In the genomic region with DNA sequence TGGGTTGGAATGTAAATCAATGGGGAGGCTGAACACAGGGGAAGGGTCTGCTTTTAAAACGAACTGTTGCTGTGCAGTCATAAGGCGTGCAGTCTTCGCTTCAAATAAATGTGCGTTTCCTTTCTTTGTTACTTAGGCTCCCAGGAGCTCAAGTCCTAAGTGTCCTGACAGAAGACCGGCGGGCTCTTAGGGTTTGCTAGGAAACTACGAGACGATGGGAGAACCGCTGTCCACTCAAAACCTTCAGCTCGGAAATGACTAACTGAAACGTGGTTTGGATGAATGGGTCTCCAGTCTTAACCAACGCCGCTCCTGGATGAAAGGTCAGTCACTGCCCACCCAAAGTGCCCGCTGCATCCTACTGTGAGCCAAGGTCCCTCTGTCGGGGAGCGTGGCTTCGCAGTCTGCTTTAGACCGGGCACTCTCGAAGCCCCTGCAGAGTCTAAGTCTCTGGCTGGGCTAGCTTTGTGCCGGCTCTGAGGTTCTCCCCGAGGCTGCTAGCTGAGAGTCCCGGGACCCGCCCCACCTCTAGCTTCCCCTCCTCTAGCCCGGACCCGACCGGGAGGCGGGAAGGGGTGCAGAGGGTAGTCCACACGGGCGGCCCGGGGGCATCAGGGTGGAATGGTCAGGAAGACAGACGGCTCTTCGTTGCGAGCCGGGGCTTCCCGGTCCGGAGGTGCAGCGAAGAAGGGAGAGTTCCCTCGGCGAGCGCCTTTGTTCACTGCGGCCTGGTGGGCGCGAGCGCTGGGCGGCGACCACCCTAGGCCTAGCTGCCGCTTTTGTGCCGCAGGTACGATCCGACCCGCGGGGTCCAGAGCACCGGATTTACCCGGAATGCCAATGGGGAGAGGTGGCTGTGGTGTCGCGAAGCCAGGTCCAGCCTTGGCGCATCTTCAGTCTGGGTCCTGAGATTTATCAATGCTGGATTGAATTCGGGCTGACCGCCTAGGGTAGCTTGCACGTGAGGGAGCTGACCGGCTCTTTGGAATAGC, we compare ENCODE assay signal across 7 mouse cellular contexts. TPM values are rescaled to one million over a fixed set of nuclear protein-coding genes. Genes with fewer than 3 reads are reported as not detected.
A peak's percentile ranks its signal among the peaks of the same experiment; 100 is the strongest.
DNase-seq lines count a peak whose midpoint lies in the region; ATAC-seq and TF ChIP-seq lines count a peak whose summit lies in the region.

No protein-coding gene starts in this region.

- H3K36me3 ChIP-seq in C2C12 (ENCODE audit: control insufficient read depth, insufficient read depth) = no peaks in the 10 kb centered on the region
- no peaks in the 10 kb centered on the region; the same call in 1 of the 2 replicates for H3K36me3 ChIP-seq in heart, embryonic 16.5 days (ENCODE audit: control insufficient read depth, insufficient read depth)
- peaks cover 20% of the 10 kb centered on the region for H3K36me3 ChIP-seq in limb, embryonic 10.5 days
- peaks cover 6% of the 10 kb centered on the region for H3K36me3 ChIP-seq in midbrain, embryonic 11.5 days (ENCODE audit: control insufficient read depth, insufficient read depth, low read length)
- peaks cover 13% of the 10 kb centered on the region; the same call in 1 of the 2 replicates for H3K36me3 ChIP-seq in splenic B cell, adult 2 months (ENCODE audit: control insufficient read depth, insufficient read depth, low read length, poor library complexity, severe bottlenecking)

- peak overlapping the region; percentile 82 for H3K9ac ChIP-seq in heart, embryonic 16.5 days (ENCODE audit: low read length)
- H3K9ac ChIP-seq in midbrain, embryonic 11.5 days (ENCODE audit: low read length) = peak overlapping the region; percentile 93

- peak; percentile 61 for ATAC-seq in heart, embryonic 16.5 days (replicated peaks; ENCODE audit: extremely low read depth, insufficient read depth, low FRiP score)
- ATAC-seq in midbrain, embryonic 11.5 days (ENCODE audit: low FRiP score) = peak; percentile 87

- peak overlapping the region; percentile 98 for H3K4me2 ChIP-seq in heart, embryonic 16.5 days (ENCODE audit: low read depth, low read length)
- H3K4me2 ChIP-seq in midbrain, embryonic 11.5 days = peak overlapping the region; percentile 67

- DNase-seq in 416B (ENCODE audit: low read depth) = peak; percentile 72
- DNase-seq in embryo, embryonic 10 days (ENCODE audit: low spot score) = peak; percentile 67
- peak; percentile 80 for DNase-seq in limb, embryonic 10.5 days (ENCODE audit: low spot score)
- peak; percentile 97 for DNase-seq in midbrain, embryonic 11.5 days (ENCODE audit: low spot score, missing footprints)
- peak; percentile 44 for DNase-seq in splenic B cell, adult 2 months (ENCODE audit: low read depth, low spot score)

- under 1% methylated on average over 60 of the region's 61 CpGs for WGBS in heart, embryonic 16.5 days
- WGBS in limb, embryonic 10.5 days = under 1% methylated on average over 61 of the region's 61 CpGs
- under 1% methylated on average over 61 of the region's 61 CpGs for WGBS in midbrain, embryonic 11.5 days

- no peaks in the 10 kb centered on the region for H3K79me3 ChIP-seq in C2C12 (ENCODE audit: low read depth)

- peak overlapping the region; percentile 60 for H3K27ac ChIP-seq in heart, embryonic 16.5 days (ENCODE audit: low read length)
- peak overlapping the region; percentile 99 for H3K27ac ChIP-seq in limb, embryonic 10.5 days
- peak overlapping the region; percentile 70 for H3K27ac ChIP-seq in midbrain, embryonic 11.5 days (ENCODE audit: low read depth, low read length)

- peak overlapping the region; percentile 51 for H3ac ChIP-seq in C2C12 (ENCODE audit: control insufficient read depth, insufficient read length, low read depth)

- H3K79me2 ChIP-seq in C2C12 (ENCODE audit: control insufficient read depth, insufficient read depth) = no peaks in the 10 kb centered on the region

- H3K9me3 ChIP-seq in heart, embryonic 16.5 days (replicated peaks; ENCODE audit: control insufficient read depth, low read length) = no peaks in the 10 kb centered on the region
- H3K9me3 ChIP-seq in limb, embryonic 10.5 days (replicated peaks) = no peaks in the 10 kb centered on the region
- H3K9me3 ChIP-seq in midbrain, embryonic 11.5 days (ENCODE audit: control insufficient read depth, low read length) = no peaks in the 10 kb centered on the region

- peaks cover 7% of the 10 kb centered on the region for H3K4me1 ChIP-seq in heart, embryonic 16.5 days (ENCODE audit: control insufficient read depth, insufficient read depth, low read length)
- H3K4me1 ChIP-seq in limb, embryonic 10.5 days = peaks cover 11% of the 10 kb centered on the region
- peaks cover 8% of the 10 kb centered on the region for H3K4me1 ChIP-seq in midbrain, embryonic 11.5 days (ENCODE audit: control insufficient read depth, insufficient read depth, low read length)

- H3K27me3 ChIP-seq in C2C12 (ENCODE audit: control insufficient read depth, insufficient read depth, insufficient read length) = no peaks in the 10 kb centered on the region
- H3K27me3 ChIP-seq in heart, embryonic 16.5 days (ENCODE audit: control insufficient read depth, insufficient read depth, low read length) = no peaks in the 10 kb centered on the region
- no peaks in the 10 kb centered on the region for H3K27me3 ChIP-seq in limb, embryonic 10.5 days (ENCODE audit: low read depth, poor library complexity, severe bottlenecking)
- H3K27me3 ChIP-seq in midbrain, embryonic 11.5 days (ENCODE audit: control insufficient read depth, insufficient read depth, low read length) = no peaks in the 10 kb centered on the region
- no peaks in the 10 kb centered on the region for H3K27me3 ChIP-seq in splenic B cell, adult 2 months (ENCODE audit: control insufficient read depth, insufficient read depth, low read length, poor library complexity, severe bottlenecking)

- H3K4me3 ChIP-seq in C2C12 (ENCODE audit: insufficient read depth, poor library complexity, severe bottlenecking) = peak overlapping the region; percentile 11
- H3K4me3 ChIP-seq in heart, embryonic 16.5 days (ENCODE audit: low read length) = peak overlapping the region; percentile 75
- H3K4me3 ChIP-seq in limb, embryonic 10.5 days = peak overlapping the region; percentile 81
- H3K4me3 ChIP-seq in midbrain, embryonic 11.5 days (ENCODE audit: low read depth, low read length) = peak overlapping the region; percentile 61

- no peak for TF ChIP-seq CTCF in C2C12 (IDR thresholded peaks at IDR 0.05; ENCODE audit: control insufficient read depth, insufficient read depth, insufficient read length)

TF ChIP-seq in C2C12, 6 proteins besides CTCF, POLR2A, EP300 and RAD21:
- TF ChIP-seq MAX (IDR thresholded peaks at IDR 0.05) (no peak), USF1 (IDR thresholded peaks at IDR 0.05; ENCODE audit: low read depth) (no peak), FOSL1 (IDR thresholded peaks at IDR 0.05; ENCODE audit: insufficient read depth, low read length, poor library complexity, severe bottlenecking) (no peak), MYOG (IDR thresholded peaks at IDR 0.05; ENCODE audit: control insufficient read depth, extremely low read depth, insufficient read length) (no peak), CEBPB (IDR thresholded peaks at IDR 0.05; ENCODE audit: low read depth) (no peak), MYOD1 (IDR thresholded peaks at IDR 0.05; ENCODE audit: control insufficient read depth, insufficient read length, low read depth) (no peak)

RNA-seq across cellular contexts. Expression of a gene that starts 0.8 kb away (rescaled TPM):
- polyA plus RNA-seq in C2C12 (2012; fragmentation: generic; extraction: Trizol) = 0.30 TPM
- polyA plus RNA-seq in heart, embryonic 16.5 days (2015; fragmentation: Nextera tagmentation; extraction: Ambion mirVana) = 5.7 and 6.4 TPM in 2 replicates
- polyA plus RNA-seq in limb, embryonic 10.5 days (2016; fragmentation: Nextera tagmentation; extraction: Ambion mirVana) = 40.9 and 41.6 TPM in 2 replicates
- 54.1 and 60.5 TPM in 2 replicates for polyA plus RNA-seq in midbrain, embryonic 11.5 days (2014; fragmentation: Nextera tagmentation; extraction: Ambion mirVana)

RNA-seq across cellular contexts. Expression of a gene that starts 54.6 kb away (rescaled TPM):
- not detected for polyA plus RNA-seq in C2C12 (2012; fragmentation: generic; extraction: Trizol)
- 0.64 and 3.1 TPM in 2 replicates for polyA plus RNA-seq in heart, embryonic 16.5 days (2015; fragmentation: Nextera tagmentation; extraction: Ambion mirVana)
- polyA plus RNA-seq in limb, embryonic 10.5 days (2016; fragmentation: Nextera tagmentation; extraction: Ambion mirVana) = 0.05 TPM in 2 replicates
- polyA plus RNA-seq in midbrain, embryonic 11.5 days (2014; fragmentation: Nextera tagmentation; extraction: Ambion mirVana) = 0.04 TPM in 2 replicates

Comparison
In these comparisons a context has a peak if more than half of its experiments do, and no peak if none do; other contexts are left out.
1. Peak in every context shown above with its lines: DNase-seq, ATAC-seq, H3K4me3 ChIP-seq and H3K27ac ChIP-seq.
2. DNase-seq: peak in every context shown above with its lines; median percentile 97 in midbrain, embryonic 11.5 days; 80 in limb, embryonic 10.5 days; 72 in 416B; 67 in embryo, embryonic 10 days; 44 in splenic B cell, adult 2 months.
3. H3K4me3 ChIP-seq: peak in every context shown above with its lines; median percentile 81 in limb, embryonic 10.5 days; 75 in heart, embryonic 16.5 days; 61 in midbrain, embryonic 11.5 days; 11 in C2C12.